Mouse (Mus musculus) ovary, adult 18-20 months (tissue): ENCODE measurements around the gene Ehd2.

Experiments
- DNase-seq: peaks from one replicate; pipeline ENCODE4 v3.0.0; 2022; ENCODE audit warnings: low spot score, mixed read lengths

Ehd2 gene

DNA sequence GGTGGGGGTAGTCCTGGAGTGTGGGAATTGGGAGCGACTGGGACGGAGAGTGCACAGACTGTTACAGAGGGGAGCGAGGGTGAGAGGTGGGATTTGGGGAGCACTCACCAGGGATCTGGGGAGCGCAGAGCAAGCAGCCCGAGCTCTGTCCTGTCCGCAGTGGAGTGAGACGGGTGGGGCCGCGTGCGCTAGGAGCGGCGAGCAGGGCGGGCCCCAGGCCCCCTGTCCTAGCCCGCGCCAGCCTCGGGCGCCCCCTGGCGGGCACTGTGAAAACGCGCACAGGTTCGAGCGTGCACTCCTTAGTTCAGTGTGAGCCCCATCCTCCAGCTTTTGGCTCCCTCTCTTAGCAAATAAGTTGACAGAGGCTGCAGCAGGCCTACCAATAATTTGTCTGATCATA, at the start of gene Ehd2:
TSS of gene Ehd2 (minus strand) at position 256 of the 400 bp plus-strand sequence.
- DNase-seq, result peak; percentile 72

DNA sequence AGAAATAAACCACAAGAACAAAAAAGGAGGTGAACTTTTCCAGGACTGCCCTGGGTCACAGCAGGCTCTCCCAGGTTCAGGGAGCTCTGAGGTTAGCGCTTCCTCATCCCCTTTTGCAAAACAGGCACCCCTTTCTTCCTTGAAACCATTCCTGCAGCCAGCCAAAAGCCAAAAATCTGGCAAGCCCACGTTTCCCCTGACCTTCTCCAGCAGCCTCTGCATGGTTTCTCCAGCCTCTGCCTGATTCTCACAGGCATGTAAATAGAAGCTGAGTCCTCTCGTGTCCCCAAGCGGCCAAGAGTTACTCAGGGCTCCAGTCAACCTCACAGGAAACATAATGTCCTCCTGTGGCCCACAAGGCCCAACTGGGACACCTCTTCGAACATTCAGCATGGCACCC, 48.0 kb upstream of the Ehd2 start:
- no peak for DNase-seq

DNA sequence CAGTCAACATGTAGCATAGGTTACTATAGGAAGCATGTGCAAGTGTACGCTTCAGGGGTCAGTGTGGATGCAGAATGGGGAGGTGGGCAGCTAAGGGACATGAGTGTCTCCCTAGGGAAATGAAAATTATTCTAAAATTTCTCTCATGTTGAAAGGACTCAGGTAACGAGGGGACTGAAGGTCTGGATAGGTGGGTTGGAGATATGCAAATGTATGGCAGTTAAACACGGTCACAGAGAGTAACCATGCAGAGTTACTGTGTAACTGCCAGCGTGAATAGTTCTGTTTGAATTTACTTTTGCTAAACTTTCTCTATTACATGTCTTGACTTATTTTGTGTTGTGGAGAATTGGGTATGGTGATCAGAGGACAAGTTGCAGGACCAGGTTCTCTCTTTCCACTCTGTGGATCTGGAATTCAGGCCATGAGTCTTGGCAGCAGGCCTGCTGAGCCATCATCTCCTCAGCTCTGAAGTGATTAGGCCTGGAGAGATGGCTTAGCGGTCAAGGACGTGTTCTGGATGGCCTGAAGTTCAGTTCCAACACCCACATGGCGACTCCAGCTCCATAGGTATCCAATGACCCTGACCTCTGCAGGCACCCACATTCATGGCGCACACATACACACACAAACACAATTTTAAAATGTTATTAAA, 47.3 kb upstream of the Ehd2 start:
- peak; percentile 31 for DNase-seq

DNA sequence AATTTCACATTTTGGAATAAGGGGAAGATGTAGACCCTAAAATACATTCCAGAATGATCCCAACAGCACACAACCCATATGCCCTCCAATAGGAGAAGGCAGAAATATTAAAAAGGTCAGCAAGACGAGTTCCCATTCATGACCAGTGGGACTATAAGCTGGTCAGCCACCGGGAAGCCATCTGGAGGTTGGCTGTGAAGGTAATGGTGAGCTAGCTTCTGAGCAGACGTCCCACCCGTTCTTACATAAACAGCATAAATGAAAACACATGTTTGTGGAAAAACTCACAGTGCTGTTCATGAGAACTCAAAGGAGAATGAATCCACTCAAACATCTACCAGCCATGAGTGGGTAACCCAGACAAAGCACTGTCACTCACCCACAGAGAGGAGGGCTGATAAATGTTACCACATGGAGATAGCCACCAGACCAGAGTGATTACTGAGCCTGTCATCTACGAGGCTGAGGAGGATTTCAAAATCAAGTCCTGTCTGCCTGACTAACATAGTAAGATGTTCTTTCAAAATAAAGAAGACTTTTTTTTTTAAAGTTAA, 46.4 kb upstream of the Ehd2 start:
- DNase-seq, result no peak

DNA sequence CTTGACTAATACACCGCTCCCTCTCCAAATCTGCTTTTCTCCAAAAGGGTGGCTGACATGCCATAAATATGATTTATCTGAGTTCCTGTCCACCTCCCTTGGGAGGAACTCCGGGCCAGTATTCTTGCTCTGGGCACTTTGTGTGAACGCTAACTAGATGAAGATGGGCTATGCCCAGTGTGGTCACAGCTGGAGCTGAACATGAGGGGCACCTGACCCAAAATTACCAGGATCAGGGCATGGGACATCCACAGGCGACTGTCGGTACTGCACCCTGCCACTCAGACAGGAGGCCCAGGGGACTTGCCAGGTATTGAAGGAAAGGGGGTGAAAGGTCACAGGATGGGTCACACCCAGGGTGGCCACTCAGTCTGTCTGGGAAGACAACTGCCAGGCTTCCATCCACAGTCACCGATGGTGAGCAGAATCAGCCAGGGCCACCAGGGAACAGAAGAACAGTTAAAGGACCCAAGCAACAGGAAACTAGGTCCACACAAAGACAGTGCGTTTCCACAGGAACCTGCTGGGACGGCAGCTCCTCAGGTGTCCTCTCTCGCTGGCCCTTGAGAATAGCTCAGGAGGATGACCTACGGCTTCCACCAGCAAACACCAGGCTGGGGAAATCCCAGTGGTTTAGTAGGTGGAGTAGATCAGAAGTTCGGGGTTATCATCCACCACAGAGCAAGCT, 45.4 kb upstream of the Ehd2 start:
- DNase-seq, result no peak

DNA sequence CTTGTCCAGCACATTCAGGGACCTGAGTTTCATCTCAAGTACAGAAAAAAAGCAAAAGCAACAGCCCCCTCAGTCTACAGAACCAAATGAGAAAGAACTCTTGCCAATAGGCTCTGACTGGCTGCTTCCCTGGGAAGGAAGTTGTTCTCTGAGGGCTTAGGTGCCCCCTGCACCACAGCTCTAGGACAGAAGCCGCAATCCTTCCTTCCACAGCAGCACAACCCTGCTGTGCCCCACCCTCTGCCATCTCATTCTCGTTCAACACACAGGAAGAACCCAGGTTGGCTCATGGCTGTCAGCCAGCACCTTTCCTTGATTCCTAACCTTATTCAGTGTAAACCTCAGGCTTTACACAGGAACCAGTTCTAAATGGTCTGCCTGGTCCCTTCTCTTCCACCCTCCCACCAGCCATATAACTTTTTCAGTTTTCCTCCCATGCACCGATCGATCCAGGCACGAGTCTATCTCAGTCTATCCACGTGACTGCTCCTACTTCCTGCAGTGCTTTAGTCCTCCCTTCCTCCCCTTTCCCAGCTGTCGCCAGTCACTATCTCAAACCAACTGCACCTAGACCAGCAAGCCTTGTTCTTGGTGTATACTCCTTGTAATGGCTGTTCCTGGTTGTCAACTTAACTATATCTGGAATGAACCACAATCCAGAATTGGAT, 44.2 kb upstream of the Ehd2 start:
- DNase-seq, result no peak

DNA sequence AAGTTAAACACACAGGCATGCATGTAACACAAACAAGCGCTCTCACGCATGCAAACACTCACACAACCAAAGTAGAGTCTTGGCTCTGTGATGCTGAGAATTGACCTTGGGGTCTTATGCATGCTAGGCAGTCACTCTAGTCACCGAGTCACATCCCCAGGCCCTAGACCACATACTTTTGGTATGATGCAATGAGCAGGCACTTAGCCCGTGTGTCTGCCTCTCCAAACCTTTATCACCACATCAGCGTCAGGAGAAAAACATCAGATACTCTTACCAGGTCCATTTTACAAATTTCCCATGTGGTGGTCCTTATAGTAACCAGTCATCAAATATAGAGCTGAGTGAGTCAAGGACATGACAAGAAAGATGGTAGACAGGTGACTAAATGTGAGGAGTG, 43.3 kb upstream of the Ehd2 start:
- no peak for DNase-seq

DNA sequence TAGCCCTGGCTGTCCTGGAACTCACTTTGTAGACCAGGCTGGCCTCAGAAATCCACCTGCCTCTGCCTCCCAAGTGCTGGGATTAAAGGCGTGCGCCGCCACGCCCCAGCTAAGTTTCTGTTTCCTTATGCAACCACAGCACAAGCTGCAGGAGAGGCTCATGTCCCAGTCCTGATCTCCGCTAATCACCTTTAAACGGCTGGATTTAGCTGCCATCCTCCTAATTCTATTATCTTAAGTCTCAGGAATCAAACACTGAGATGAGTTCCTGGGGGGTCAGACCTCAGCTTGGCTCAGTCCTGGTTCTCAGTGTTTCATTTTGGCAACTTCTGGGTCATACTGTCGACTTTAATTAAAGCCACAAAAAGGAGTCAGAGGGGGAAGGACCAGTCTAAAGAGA, 42.3 kb upstream of the Ehd2 start:
- no peak for DNase-seq

DNA sequence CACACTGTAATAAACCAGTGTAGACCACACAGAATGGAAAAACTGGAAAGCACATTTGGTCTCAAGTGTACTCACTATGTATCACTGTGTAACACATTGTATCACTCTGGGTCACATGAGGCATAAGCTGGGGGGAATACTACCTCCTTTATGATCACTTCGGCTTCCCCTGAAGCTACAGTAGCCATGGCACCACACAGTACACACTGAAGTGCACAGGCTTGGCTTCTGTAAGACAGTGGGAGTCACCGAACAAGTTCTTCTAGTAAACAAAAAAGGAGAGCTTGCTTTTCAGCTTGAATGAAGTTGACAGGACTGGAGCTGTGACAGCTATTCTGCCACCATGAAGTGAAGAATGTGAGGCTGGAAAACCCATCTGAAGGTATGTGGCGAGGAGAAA, 37.7 kb upstream of the Ehd2 start:
- no peak for DNase-seq

DNA sequence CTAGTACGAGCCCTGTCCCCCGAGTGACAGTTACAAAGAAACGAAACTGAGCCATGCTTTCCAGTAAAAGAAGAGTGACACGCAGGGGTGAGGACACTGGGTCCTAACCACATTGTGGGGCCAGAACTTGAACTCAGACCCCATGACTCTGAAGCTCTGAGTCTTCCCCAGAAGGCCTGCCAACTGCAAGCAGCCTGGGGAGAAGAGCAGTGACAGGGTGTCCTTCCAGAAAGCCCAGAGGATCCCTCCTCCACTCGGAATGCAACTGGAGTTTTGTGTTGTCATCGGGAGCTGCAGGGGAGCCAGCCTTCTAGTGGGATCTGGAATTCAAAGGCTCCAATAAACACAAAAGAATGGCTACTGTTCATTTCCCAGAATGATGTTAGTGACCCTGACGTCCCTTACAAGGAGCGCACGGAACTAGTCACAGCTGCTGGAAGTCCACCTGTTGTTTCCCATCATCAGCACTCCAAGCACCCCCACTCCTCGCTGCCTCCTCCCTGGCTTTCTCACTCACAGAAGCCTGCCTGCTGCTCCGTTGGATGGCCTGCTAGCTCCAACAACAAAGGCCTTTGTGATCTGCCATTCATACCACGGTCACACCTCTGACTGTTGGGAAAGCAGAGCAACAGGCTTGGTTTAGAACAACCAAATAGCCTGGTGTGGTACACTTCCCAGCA, 37.0 kb upstream of the Ehd2 start:
- DNase-seq, result no peak

DNA sequence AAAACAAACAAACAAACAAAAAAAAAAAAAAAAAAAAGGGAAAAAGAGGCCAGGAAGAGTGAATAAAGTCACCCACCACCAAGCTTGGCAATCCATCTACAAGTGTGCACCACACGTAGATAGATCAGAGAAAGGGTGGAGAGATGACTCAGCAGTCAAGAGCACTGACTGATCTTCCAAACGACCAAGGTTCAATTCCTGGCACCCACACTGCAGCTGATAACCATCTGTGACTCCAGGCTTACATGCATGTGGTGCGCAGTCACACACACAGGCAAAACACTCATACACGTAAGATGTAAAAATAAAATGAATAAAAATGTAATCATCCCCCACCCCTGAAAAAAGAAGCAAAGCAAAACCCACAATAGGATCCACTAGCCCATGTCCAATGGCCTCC, 35.7 kb upstream of the Ehd2 start:
- DNase-seq, result no peak

DNA sequence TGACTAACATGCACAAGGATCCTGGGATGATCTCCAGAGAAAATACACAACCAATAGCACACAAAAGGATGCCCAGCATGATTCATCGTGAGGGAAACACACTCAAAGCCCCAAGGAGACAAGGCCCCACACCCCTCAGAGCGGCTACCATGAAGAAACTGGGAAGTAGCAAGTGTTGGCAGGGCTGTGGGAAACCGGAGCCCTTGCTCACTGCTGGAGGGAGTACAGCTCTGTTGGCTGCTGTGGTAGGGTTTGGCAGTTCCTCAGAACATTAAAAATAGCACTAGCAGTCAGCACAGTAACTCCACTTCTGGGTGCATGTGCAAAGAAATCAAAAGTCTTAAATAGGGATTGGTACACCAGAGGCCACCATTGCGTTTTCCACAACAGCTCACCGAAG, 34.8 kb upstream of the Ehd2 start:
- peak; percentile 39 for DNase-seq

DNA sequence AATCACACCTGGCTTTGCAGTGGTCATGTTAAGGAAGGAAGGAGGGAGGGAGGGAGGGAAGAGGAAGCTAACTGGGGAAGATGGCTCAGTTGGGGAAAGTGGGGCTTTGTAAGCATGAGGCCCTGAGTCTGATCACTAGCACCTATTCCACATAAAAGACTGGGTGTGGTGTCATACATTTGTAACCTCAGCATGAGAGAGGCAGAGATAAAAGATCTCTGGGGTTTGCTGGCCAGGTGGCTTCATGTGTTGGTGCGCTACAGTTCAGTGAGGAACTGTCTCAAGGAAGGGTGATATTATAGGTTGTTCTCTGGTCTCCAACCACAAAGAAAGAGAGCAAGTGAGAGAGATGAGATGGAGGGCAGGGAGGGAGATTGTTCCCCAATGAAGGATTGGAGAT, 34.3 kb upstream of the Ehd2 start:
- no peak for DNase-seq

DNA sequence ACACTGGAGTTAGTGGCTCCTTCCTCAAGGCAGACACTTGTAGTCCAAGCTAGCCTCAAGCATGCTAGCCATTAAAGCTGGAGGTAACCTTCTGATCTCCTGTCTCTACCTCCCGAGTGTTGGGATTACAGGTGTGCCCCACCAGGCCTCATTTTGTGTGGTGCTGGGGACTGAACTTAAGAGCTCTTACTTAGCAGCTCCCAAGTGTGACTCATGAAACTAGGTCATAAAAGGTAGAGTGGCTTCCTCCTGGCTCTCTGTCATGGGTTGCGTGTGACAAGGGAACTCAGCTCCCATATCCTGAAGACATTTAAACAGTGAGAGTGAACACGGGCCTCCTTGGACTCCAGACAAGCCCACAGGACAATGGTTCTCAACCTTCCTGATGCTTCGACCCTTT, 26.4 kb upstream of the Ehd2 start:
- no peak for DNase-seq

DNA sequence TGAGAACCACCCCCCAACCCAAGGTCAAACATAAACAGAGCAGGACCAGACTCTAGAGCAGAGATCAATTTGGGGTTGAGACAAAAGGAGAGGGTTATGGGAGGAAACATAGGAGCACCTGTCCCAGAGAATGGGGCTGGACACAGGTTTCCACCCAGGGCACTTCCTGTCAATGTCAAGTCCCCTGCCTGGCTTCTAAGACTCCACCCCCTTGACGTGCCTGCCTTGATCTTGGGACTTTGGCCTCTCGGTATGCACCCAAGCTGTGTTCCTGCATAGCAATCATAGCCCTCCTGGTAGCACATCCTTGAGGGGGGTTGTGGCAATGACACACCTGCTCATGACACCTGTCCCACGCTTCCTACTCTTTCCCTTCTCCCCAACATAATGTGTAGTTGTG, 25.8 kb upstream of the Ehd2 start:
- no peak for DNase-seq

DNA sequence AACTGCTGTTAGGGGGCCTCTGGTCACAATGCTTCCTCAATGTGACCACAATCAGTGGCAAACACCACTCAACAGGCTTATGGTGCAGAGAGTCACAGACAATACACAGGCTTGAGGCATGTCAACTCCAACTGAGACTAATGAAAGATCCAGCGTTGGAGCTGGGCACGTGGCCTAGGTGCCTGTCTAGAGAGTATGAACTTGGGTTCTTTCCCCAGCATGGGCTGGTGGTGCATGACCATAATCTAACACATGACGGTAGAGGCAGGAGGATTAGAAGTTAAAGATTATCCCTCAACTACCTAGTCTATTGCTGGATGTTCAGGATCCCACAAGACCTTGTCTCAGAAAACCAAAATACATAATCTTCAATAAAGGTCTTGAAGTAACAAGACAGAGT, 24.4 kb upstream of the Ehd2 start:
- no peak for DNase-seq

DNA sequence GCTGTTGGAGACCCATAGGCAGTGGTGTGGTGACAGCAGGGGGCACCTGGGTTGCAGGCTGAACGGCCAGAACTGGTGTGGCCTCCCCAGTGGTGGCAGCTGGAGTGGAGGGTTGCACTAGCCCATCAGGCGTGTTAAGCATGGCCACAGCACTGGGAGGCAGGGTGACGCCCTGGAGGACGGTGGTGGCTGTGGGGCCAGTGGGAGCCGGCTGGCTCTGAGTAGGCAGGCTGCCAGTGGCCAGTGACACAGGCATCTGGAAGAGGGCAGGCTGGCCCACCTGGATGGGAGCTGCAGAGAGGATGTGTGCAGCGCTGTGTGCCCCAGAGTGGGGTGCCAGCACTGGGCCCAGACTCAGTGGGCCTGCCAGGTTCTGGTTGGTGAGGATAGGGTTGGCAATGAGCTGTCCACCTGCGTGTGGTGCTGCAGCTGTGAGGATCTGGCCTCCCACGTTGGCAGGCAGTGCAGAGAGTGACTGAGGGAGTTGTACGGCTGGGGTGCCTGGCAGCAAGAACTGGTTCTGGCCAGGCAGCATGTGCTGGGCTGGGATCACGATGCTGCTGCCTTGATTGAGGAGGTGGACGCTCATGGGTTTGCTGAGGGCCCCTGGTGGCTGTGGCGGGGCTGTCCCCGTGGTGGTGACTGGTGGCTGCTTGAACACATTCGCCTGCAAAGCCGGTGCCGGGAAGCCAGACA, 20.4 kb upstream of the Ehd2 start:
- DNase-seq, result no peak

DNA sequence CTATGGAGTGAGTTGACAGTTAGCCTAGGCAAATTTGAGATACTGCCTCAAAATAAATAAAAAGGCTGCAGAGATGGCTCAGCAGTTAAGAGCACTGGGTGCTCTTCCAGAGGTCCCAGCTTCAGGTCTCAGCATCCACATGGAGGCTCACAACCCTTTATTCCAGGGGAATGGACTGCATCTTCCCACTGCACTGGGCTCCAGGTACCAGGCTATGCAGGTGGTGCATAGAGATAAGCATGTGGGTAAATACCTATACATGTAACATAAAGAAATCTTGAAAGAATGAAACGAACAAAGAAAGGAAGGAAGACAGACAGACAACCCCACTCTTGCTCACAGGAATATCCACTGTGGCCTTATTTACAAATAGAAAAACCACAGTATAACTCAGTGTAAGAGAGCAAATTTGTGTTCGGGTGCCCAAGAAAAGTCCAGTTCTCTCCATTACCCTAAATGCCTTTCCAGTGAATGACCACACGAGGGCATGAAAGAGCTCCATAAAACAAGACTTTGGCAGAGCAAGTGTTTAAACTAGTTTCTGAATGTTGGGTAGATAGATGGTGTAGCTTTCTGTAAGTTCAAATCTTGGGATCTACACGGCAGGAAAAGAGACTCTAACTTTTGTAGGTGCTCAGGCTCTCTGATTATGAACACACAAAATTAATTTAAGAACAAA, 15.5 kb upstream of the Ehd2 start:
- no peak for DNase-seq

DNA sequence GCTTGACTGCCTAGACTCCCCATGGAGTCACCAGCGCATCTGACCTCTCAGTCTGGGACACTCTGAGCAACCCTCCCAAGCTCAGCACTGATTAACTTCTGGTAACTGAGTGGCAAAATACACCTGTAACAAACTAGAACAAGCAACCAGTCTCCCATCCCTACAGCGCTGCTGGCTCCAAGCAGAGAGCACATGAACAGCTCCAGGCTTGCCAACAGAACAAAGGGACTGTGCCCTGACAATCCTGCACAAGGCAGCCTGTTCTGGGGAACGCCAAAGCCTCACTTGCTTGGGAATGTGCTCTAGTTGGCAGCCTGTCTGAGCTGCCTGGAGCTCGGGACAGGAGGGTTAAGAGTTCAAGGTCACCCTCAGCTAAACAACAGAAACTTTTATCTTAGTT, 14.2 kb upstream of the Ehd2 start:
- DNase-seq, result peak; percentile 62

DNA sequence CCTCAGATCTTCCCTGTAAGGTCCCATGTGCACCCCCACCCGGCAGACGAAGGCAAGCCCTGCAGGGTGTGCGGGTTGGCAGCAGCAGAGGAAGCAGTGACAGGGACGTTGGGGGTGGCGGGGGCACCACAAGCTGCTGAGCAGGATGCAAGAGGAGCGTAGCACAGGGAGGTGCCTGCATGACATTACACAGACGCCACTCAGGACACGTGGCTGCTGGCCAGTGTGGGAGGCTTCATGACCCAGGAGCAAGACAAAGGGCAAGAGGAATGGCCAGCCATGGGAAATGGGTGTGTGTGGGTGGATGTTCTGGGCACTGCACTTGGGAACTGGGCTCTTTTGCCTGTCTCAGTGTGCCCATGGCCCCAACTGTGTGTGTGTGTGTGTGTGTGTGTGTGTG, 12.9 kb upstream of the Ehd2 start:
- no peak for DNase-seq

DNA sequence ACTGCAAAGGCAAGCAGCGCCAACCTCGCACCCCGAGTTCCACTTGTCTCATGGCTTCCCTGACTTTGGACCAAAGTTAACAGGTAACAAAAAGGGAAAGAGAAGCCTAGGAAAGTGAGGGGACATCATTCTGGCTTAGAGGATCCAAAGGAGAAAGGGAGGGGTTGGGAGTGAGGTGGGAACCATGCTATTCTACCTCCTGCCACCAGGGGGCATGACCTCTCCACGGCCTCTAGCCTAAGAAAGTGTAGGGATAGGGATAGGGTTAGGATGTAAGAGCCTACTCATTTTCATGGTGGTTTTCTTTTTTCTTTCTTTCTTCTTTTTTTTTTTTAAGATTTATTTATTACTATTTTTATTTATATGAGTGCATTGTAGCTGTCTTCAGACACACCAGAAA, 8.5 kb upstream of the Ehd2 start:
- no peak for DNase-seq

DNA sequence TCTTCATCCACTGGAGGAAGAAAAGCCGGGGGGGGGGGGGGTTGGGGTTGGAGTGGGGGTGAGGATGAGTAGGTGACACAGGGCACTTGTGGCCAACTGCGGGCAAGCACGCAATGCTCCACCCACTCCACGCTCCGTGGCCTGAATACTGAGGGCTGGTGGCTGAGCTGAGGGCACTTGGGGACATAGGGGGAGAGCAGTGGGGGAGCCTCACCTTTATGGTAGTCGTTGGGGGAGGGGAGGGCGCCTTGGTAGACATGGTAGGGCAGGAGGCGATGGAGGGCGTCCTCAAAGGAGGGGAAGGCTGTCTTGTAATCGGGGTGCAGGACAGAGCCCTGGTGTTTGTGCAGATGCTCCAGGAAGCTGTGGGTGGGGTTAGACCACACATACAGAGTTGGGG, 8.1 kb upstream of the Ehd2 start:
- DNase-seq, result no peak
